Mouse (Mus musculus) erythroblast, adult 5-6 weeks (primary cell): ENCODE measurements around the gene Sp110. TPM values are rescaled to one million over a fixed set of nuclear protein-coding genes. Genes with fewer than 3 reads are reported as not detected.
"Not testable (repeated sequence)": the region's sequence is repeated elsewhere in the genome, so short reads cannot be mapped to it uniquely, and the experiment has no call there.

Experiments
- ATAC-seq: replicated peaks from 2 replicates; pipeline ENCODE4 v1.8.0; 2016; ENCODE audit warnings: moderate number of reproducible peaks, mild to moderate bottlenecking, moderate TSS enrichment, inconsistent platforms; ENCODE audit not compliant: poor library complexity, low FRiP score, severe bottlenecking
- total RNA-seq, 2 experiments: library from RNA; stranded (forward) in 1 of 2; stranded (reverse) in 1 of 2; fragments of 150-400 nt in 1 of 2; fragments of 200-764, 138-1000 nt in 1 of 2; gene quantifications; 2 replicates each; pipeline versions ENCODE4 v1.2.3 to v1.2.4; 2015 to 2017; ENCODE audit warnings: low replicate concordance in 2 of 2

The Sp110 gene
- total RNA-seq, 2 experiments from 2014 or later = 28.1 to 36.6 TPM

- not testable (repeated sequence) for ATAC-seq
Measured at GRCm38 (mm10) chr1:85573554-85573953, 25.1 kb downstream of the Sp110 start.

- not testable (repeated sequence) for ATAC-seq
Measured at GRCm38 (mm10) chr1:85555261-85555660, 43.4 kb downstream of the Sp110 start.

GRCm38 (mm10) chr1:85546442-85546841 lies 52.2 kb downstream of the Sp110 start:
- not testable (repeated sequence) for ATAC-seq

GRCm38 (mm10) chr1:85543818-85544217 lies 54.8 kb downstream of the Sp110 start:
- not testable (repeated sequence) for ATAC-seq

GRCm38 (mm10) chr1:85528451-85529110 lies 70.0 kb downstream of the Sp110 start:
- not testable (repeated sequence) for ATAC-seq

Other genes starting within 250 kb of the Sp110 start
- gene G530012D18Rik, start 23.1 kb downstream of the Sp110 start, total RNA-seq (2015; ENCODE audit: low replicate concordance) = not detected in 2 replicates
- not detected in 2 replicates for gene G530012D18Rik, start 23.1 kb downstream of the Sp110 start, total RNA-seq (2017; ENCODE audit: low replicate concordance)
- gene Sp140, start 1.6 kb upstream of the Sp110 start, total RNA-seq (2015; ENCODE audit: low replicate concordance) = 47.0 and 57.1 TPM in 2 replicates
- 45.6 and 57.7 TPM in 2 replicates for gene Sp140, start 1.6 kb upstream of the Sp110 start, total RNA-seq (2017; ENCODE audit: low replicate concordance)
- gene Sp100, start 51.2 kb upstream of the Sp110 start, total RNA-seq (2015; ENCODE audit: low replicate concordance) = 193 and 229 TPM in 2 replicates
- 195 and 223 TPM in 2 replicates for gene Sp100, start 51.2 kb upstream of the Sp110 start, total RNA-seq (2017; ENCODE audit: low replicate concordance)
- 11.0 and 14.2 TPM in 2 replicates for gene A630001G21Rik, start 179.8 kb upstream of the Sp110 start, total RNA-seq (2015; ENCODE audit: low replicate concordance)
- 13.9 and 28.5 TPM in 2 replicates for gene A630001G21Rik, start 179.8 kb upstream of the Sp110 start, total RNA-seq (2017; ENCODE audit: low replicate concordance)
- gene Cab39, start 194.6 kb upstream of the Sp110 start, total RNA-seq (2015; ENCODE audit: low replicate concordance) = 24.6 and 26.3 TPM in 2 replicates
- gene Cab39, start 194.6 kb upstream of the Sp110 start, total RNA-seq (2017; ENCODE audit: low replicate concordance) = 36.0 and 48.6 TPM in 2 replicates